Mouse (Mus musculus) brain, embryonic 14.5 days (tissue): ENCODE data around the gene Usp34.
"Not testable (repeated sequence)": the region's sequence is repeated elsewhere in the genome, so short reads cannot be mapped to it uniquely, and the experiment has no call there.

Experiments
- CTCF ChIP-seq: fragments of 200-500 bp; IDR thresholded peaks from 2 replicates; pipeline ENCODE4 v1.5.1; 2012; ENCODE audit warnings: inconsistent platforms, mild to moderate bottlenecking, moderate library complexity, borderline replicate concordance; ENCODE audit not compliant: insufficient read depth, insufficient read length; ENCODE audit errors: extremely low read depth
- POLR2A ChIP-seq: fragments of 200-500 bp; IDR thresholded peaks from 2 replicates; pipeline ENCODE4 v1.6.1; 2012; ENCODE audit warnings: mild to moderate bottlenecking, inconsistent platforms, borderline replicate concordance; ENCODE audit not compliant: poor library complexity, insufficient read depth, insufficient read length, severe bottlenecking; ENCODE audit errors: extremely low read depth

- TF ChIP-seq POLR2A, CTCF: not testable (repeated sequence)
Observed at GRCm38 (mm10) chr11:23359687-23360235, 53.1 kb downstream of the Usp34 start.
